Mouse (Mus musculus) kidney, postnatal 0 days (tissue): ENCODE data around the gene Ccnc. TPM values are rescaled to one million over a fixed set of nuclear protein-coding genes. Genes with fewer than 3 reads are reported as not detected.
"Not testable (repeated sequence)": the region's sequence is repeated elsewhere in the genome, so short reads cannot be mapped to it uniquely, and the experiment has no call there.

Experiments used
- ATAC-seq: fragments of 200-750 bp; cut with Nextera tagmentation; replicated peaks from 2 replicates; pipeline ENCODE4 v1.8.0; 2017; ENCODE audit warnings: low read depth, moderate number of reproducible peaks, moderate TSS enrichment, moderate library complexity; ENCODE audit not compliant: low FRiP score
- DNase-seq: peaks from one replicate; pipeline ENCODE4 v3.0.0-alpha.2; 2016; ENCODE audit warnings: low spot score
- H3K27ac ChIP-seq: fragments of 300-500 bp; sonication (generic); 2 replicates; pipeline ENCODE4 v1.5.1; 2014; ENCODE audit warnings: mild to moderate bottlenecking
- H3K27me3 ChIP-seq: fragments of 300-500 bp; sonication (generic); 2 replicates; pipeline ENCODE4 v1.6.1; 2014; ENCODE audit warnings: low read length, mixed read lengths; ENCODE audit not compliant: insufficient read depth
- H3K36me3 ChIP-seq: fragments of 300-500 bp; sonication (generic); 2 replicates; pipeline ENCODE4 v1.6.1; 2014; ENCODE audit warnings: low read length, mixed read lengths; ENCODE audit not compliant: insufficient read depth
- H3K4me1 ChIP-seq: fragments of 300-500 bp; sonication (generic); replicated peaks from 2 replicates; pipeline ENCODE4 v1.6.1; 2014; ENCODE audit warnings: antibody characterized with exemption, low read length, mixed read lengths; ENCODE audit not compliant: insufficient read depth
- H3K4me2 ChIP-seq: fragments of 300-500 bp; sonication (generic); 2 replicates; pipeline ENCODE4 v1.6.1; 2014; ENCODE audit warnings: mild to moderate bottlenecking, low read length, moderate library complexity, mixed read lengths
- H3K4me3 ChIP-seq: fragments of 300-500 bp; sonication (generic); replicated peaks from 2 replicates; pipeline ENCODE4 v1.5.1; 2014; ENCODE audit warnings: low read depth, low read length
- H3K9ac ChIP-seq: fragments of 300-500 bp; sonication (generic); 2 replicates; pipeline ENCODE4 v1.6.1; 2014; ENCODE audit warnings: low read depth, low read length
- H3K9me3 ChIP-seq: fragments of 300-500 bp; sonication (generic); replicated peaks from 2 replicates; pipeline ENCODE4 v1.6.1; 2016; ENCODE audit warnings: low read length, inconsistent platforms, mixed read lengths
- CTCF ChIP-seq: IDR thresholded peaks from 2 replicates; pipeline ENCODE4 v1.5.1; 2016; ENCODE audit warnings: antibody characterized with exemption, low read depth, mild to moderate bottlenecking, moderate library complexity
- WGBS: fragments of 180-500 bp; shearing (Covaris S2); extraction: QIAGEN DNeasy Blood & Tissue Kit; methylation state at CpG from one replicate; pipeline ENCODE4 v1.1.7; 2014; 5-methylcytosine and 5-hydroxymethylcytosine counted together
- polyA plus RNA-seq: library from polyadenylated mRNA; unstranded; fragments of >200 nt; fragmentation: Nextera tagmentation; extraction: Ambion mirVana; gene quantifications from 2 replicates; pipeline ENCODE4 v1.2.1, GENCODE M21; 2015

Gene Ccnc
- polyA plus RNA-seq, 1 experiment from 2014 or later, result 40.2 TPM

DNA sequence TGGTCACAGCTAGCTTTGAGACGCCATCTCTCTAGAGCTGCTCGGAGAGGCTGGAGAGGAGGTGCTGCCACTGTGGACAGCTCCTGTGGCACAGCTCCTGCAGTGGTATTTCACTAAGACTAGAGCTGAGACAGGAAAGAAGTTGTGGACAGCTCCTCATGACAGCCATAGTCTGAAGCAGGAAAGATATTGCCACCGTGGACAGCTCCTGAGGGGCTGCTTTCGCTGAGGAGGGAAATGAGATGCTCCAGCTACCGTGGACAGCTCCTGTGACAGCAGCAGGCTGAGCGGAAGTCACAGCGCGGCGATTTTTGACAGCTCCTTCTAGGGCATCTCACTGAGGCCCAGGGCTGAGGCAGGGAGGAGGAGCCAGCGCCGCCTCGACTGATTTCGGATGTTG, 15.4 kb upstream of the Ccnc start:
- ATAC-seq, result peak; percentile 96
- Histone ChIP-seq H3K9me3 (no peaks in the 10 kb centered on the region), H3K4me1 (no peaks in the 10 kb centered on the region), H3K27ac (no peak overlapping the region), H3K27me3 (no peaks in the 10 kb centered on the region), H3K36me3 (no peaks in the 10 kb centered on the region), H3K4me3 (no peak overlapping the region), H3K4me2 (no peak overlapping the region), H3K9ac (no peak overlapping the region)
- TF ChIP-seq CTCF, result peak; percentile 19; the same call in 1 of the 2 replicates
- 4% methylated on average over 13 of the region's 13 CpGs for WGBS
- peak; percentile 98 for DNase-seq

DNA sequence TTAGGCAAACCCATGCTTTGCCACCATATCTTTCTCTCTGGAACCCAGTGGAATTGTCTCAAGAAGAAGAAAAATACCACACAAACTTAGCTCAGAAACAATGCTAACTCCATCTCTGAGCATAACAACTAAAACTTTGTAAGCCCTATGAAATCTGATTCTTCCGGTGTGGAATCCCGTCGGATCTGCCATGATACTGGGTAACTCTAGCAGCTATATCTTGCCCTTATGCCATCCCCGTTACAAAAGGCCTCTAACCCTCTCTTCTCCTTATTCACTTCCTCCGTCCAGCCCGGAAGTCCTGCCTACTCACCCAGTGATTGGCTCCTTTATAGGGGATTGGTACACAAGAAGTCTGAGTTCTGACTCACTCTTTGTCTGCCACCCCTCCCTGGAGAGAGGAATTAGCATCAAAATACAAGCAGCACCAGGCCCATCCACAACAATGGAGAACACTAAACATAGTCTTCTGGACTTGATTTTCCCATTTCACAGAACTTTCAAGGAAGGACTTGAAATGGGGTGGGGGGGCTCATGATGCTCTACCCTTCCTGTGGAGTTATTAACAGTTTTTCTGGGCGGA, 4.7 kb upstream of the Ccnc start:
- Histone ChIP-seq H3K9me3 (no peaks in the 10 kb centered on the region), H3K4me2 (no peak overlapping the region), H3K36me3 (no peaks in the 10 kb centered on the region), H3K27me3 (no peaks in the 10 kb centered on the region), H3K4me1 (no peaks in the 10 kb centered on the region), H3K9ac (no peak overlapping the region), H3K4me3 (no peak overlapping the region), H3K27ac (no peak overlapping the region)
- DNase-seq (no peak), ATAC-seq (no peak)
- TF ChIP-seq CTCF, result no peak
- WGBS, result 57% methylated on average over 7 of the region's 7 CpGs

DNA sequence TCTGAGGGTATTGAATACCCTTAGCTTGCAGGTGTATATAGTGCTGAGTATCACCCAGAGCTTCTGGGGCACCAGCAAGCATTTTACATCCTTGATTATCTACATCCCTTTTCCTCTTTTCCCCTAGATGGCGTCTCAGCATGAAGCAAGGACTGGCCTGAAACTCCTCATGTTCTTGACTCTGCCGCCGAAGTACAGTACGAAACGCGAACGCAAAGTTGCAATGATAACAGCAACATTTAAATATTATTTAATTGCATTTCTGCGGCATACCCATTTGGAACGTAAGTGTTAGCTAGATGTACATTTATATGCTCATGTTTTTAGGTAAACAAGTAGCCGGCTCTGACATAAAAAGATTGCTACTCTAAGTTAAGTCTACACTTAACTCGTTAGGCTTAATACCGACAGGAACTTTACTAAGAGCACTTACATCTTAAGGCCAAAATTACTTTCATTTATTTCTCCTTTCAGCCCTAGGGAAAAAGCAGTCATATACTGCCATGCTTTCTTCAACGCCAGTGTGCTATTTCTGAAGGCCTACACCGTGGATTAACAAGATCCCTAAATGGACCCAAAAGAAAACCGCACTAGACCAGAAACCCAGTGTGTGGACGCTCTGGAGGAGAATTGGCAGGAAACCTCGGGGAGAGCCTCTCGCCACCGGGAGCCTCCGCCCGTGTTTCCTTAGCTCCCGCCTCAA, 438 bp upstream of the Ccnc start:
- no peaks in the 10 kb centered on the region for H3K9me3 ChIP-seq
- H3K27ac ChIP-seq, result peak overlapping the region; percentile 76
- ATAC-seq, result no peak

DNA sequence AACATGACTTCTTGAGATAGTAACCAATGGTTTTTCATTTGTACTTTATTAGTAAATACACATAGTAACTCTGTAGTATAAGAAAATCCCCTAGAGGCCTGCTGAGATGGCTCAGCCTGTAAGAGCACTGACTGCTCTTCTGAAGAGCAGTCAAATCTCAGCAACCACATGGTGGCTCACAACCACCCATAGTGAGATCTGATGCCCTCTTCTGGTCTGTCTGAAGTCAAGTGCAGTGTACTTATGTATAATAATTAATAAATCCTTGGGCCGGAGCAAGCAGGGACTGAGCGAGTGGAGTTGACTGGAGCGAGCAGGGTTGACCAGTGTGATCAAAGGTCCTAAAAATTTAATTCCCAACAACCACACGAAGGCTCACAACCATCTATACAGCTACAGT, 11.7 kb downstream of the Ccnc start:
- Histone ChIP-seq H3K4me2 (no peak overlapping the region), H3K27me3 (no peaks in the 10 kb centered on the region), H3K9me3 (no peaks in the 10 kb centered on the region), H3K27ac (no peak overlapping the region), H3K4me1 (no peaks in the 10 kb centered on the region), H3K4me3 (no peak overlapping the region), H3K9ac (no peak overlapping the region), H3K36me3 (0 out of 2 replicates have a peak, but pooled peaks cover 6% of the 10 kb centered on the region)
- 77% methylated on average over 4 of the region's 4 CpGs for WGBS
- TF ChIP-seq CTCF, result peak; percentile 63
- ATAC-seq (peak; percentile 73), DNase-seq (peak; percentile 11)

More for the DNA sequence above, 438 bp upstream of the Ccnc start:
- Histone ChIP-seq H3K36me3 (no peaks in the 10 kb centered on the region), H3K4me3 (peak overlapping the region; percentile 90), H3K4me2 (peak overlapping the region; percentile 86), H3K9ac (peak overlapping the region; percentile 80), H3K27me3 (no peaks in the 10 kb centered on the region), H3K4me1 (0 out of 2 replicates have a peak, but pooled peaks cover 4% of the 10 kb centered on the region)
- DNase-seq, result peak; percentile 87
- peak; percentile 70 for TF ChIP-seq CTCF
- WGBS, result 1% methylated on average over 22 of the region's 22 CpGs

DNA sequence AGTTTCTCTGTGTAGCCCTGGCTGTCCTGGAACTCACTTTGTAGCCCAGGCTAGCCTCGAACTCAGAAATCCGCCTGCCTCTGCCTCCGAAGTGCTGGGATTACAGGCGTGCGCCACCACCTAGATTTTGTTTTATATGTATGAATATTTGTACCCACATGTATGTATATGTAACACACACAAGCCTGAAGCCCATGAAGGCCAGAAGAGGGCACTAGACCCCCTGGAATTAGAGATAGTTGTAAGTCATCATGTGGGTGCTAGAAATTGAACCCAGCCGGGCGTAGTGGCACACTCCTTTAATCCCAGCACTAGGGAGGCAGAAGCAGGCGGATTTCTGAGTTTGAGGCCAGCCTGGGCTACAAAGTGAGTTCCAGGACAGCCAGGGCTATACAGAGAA, 16.6 kb downstream of the Ccnc start:
- DNase-seq, H3K4me1 ChIP-seq, ATAC-seq, H3K9me3 ChIP-seq, H3K36me3 ChIP-seq, H3K27me3 ChIP-seq, H3K9ac ChIP-seq, H3K27ac ChIP-seq, H3K4me3 ChIP-seq, H3K4me2 ChIP-seq: not testable (repeated sequence)
- 0 out of 2 replicates have a peak, but pooled peaks have one; percentile 6 for TF ChIP-seq CTCF
- 95% methylated on average over 8 of the region's 8 CpGs for WGBS

DNA sequence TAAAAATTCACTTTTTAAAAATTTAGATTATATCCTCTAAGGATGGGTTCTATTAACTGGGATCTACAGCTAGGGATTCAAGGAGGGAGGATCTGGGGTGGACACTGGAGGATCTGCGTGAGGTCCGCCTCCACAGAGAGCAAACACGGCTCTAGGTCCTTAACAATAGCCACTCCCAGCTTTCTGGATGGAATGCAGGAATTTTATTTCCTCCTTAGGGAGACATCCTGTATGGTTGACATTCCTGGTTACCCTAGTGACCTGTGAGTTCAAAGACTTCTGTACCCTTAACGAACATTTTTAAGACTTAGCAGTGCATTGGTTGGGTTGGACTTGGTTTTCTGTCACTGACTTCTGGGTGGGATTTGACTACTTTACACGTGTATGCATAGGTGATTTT, 18.2 kb downstream of the Ccnc start:
- no peak for ATAC-seq
- no peak for TF ChIP-seq CTCF
- Histone ChIP-seq H3K4me1 (no peaks in the 10 kb centered on the region), H3K9me3 (no peaks in the 10 kb centered on the region), H3K27ac (no peak overlapping the region), H3K4me3 (no peak overlapping the region), H3K36me3 (no peaks in the 10 kb centered on the region; the same call in 1 of the 2 replicates), H3K4me2 (no peak overlapping the region), H3K27me3 (no peaks in the 10 kb centered on the region), H3K9ac (no peak overlapping the region)
- no peak for DNase-seq
- 50% methylated on average over 5 of the region's 5 CpGs for WGBS
